Mouse (Mus musculus): ENCODE results near the gene Cs. TPM values are rescaled to one million over a fixed set of nuclear protein-coding genes. Genes with fewer than 3 reads are reported as not detected.

Cs gene
- total and polyA plus RNA-seq, 3 experiments, result 133 to 256 (median 161) TPM

DNA sequence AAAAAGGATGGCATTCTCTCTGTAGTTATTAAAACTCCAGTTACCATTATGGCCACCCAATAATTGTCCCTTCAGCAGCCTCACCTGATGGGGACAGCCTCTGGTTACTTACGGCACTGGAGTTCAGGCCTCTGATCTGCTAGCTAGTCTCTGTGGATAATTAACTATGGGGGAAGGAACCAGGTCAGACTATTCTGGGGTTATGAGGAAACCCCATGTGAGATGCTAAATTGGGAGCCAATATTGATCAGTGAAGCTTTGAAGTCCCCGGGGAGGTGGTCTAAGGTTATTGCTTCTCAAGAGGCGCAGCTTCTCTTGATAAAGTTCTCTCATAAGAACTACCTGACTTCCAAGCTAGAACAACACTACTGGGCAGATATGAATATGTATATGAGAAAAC is 1.3 kb upstream of the Cs start:
- TF ChIP-seq TBP (IDR thresholded peaks at IDR 0.05; ENCODE audit: low read depth, low read length), result no peak
- TF ChIP-seq MYB (IDR thresholded peaks at IDR 0.05; ENCODE audit: low read depth, low read length), result no peak
- 0 out of 2 replicates have a peak, but pooled peaks have one; percentile 14 for TF ChIP-seq KAT2A (conservative IDR thresholded peaks at IDR 0.05; ENCODE audit: low read depth, low read length)
- Histone ChIP-seq H3K4me1 (ENCODE audit: control insufficient read depth in 1 of 2, insufficient read depth in 2 of 2, low read length in 2 of 2) (peaks cover 16 to 45% of the 10 kb centered on the region in 2 experiments), H3K9me3 (replicated peaks; ENCODE audit: insufficient read depth, low read length) (no peaks in the 10 kb centered on the region), H3K27ac (ENCODE audit: control insufficient read depth, low read depth, low read length) (peak overlapping the region; percentile 98), H3K36me3 (ENCODE audit: control insufficient read depth in 1 of 2, insufficient read depth in 2 of 2, low read length in 2 of 2) (peaks cover 4 to 55% of the 10 kb centered on the region in 2 experiments; a peak in 3 of 4 replicates), H3K4me3 (ENCODE audit: control insufficient read depth in 1 of 2, insufficient read depth in 1 of 2, low read depth in 2 of 2, low read length in 2 of 2) (peak overlapping the region in 1 of 2 experiments; percentile 58; a peak in 1 of 4 replicates), H3K79me2 (ENCODE audit: control insufficient read depth, insufficient read depth, low read length, poor library complexity) (peaks cover 34% of the 10 kb centered on the region), H3K9ac (ENCODE audit: control insufficient read depth, low read depth, low read length, poor library complexity, severe bottlenecking) (peak overlapping the region; percentile 54), H3K27me3 (ENCODE audit: control insufficient read depth in 1 of 2, insufficient read depth in 2 of 2, low read length in 2 of 2) (no peaks in the 10 kb centered on the region)
- DNase-seq (ENCODE audit: low read depth, low spot score), result no peak

DNA sequence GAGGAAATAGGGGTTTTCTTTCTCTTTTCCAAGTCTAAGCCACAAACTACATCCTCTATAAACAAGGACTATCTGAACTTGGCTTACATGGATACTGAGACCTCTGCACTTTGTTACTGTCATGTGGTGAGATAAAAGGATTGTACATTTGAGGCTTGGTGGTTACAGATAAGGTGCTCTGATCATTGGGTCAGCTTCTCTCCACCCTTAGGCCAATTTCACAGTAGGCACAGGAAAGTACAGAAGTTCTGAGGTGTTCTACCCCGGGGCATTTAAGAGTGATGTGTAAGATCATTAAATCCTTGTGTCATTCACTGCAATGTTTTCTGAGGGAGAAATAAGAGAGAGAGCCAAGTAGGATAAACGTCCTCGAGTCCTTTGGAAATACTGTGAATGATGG is 937 bp upstream of the Cs start:
- H3K27ac ChIP-seq (ENCODE audit: control insufficient read depth, low read depth, low read length), result peak overlapping the region; percentile 98
- H3K27me3 ChIP-seq (ENCODE audit: control insufficient read depth in 1 of 2, insufficient read depth in 2 of 2, low read length in 2 of 2), result no peaks in the 10 kb centered on the region
- H3K4me1 ChIP-seq (ENCODE audit: control insufficient read depth in 1 of 2, insufficient read depth in 2 of 2, low read length in 2 of 2), result peaks cover 18 to 46% of the 10 kb centered on the region in 2 experiments
- no peaks in the 10 kb centered on the region for H3K9me3 ChIP-seq (replicated peaks; ENCODE audit: insufficient read depth, low read length)
- H3K36me3 ChIP-seq (ENCODE audit: control insufficient read depth in 1 of 2, insufficient read depth in 2 of 2, low read length in 2 of 2), result peaks cover 4 to 57% of the 10 kb centered on the region in 2 experiments; a peak in 3 of 4 replicates
- peak; percentile 64 for DNase-seq (ENCODE audit: low read depth, low spot score)
- H3K9ac ChIP-seq (ENCODE audit: control insufficient read depth, low read depth, low read length, poor library complexity, severe bottlenecking), result peak overlapping the region; percentile 82
- TF ChIP-seq RCOR1 (IDR thresholded peaks at IDR 0.05; ENCODE audit: low read depth, low read length), result peak; percentile 76
- TF ChIP-seq MYB (IDR thresholded peaks at IDR 0.05; ENCODE audit: low read depth, low read length), result no peak
- TF ChIP-seq MYC (IDR thresholded peaks at IDR 0.05; ENCODE audit: low read depth, low read length), result no peak
- peak; percentile 69 for TF ChIP-seq TAL1 (IDR thresholded peaks at IDR 0.05; ENCODE audit: low read length)
- TF ChIP-seq ETS1 (IDR thresholded peaks at IDR 0.05; ENCODE audit: low read depth, low read length), result peak; percentile 72
- TF ChIP-seq MAX (IDR thresholded peaks at IDR 0.05; ENCODE audit: low read length), result no peak; the same call in 1 of the 2 replicates
- TF ChIP-seq KAT2A (conservative IDR thresholded peaks at IDR 0.05; ENCODE audit: low read depth, low read length), result 0 out of 2 replicates have a peak, but pooled peaks have one; percentile 5
- TF ChIP-seq BHLHE40 (IDR thresholded peaks at IDR 0.05; ENCODE audit: borderline replicate concordance, low read depth, low read length), result peak; percentile 22; the same call in 1 of the 2 replicates
- peak; percentile 77 to 83 for TF ChIP-seq EP300 (IDR thresholded peaks at IDR 0.05; ENCODE audit: low read depth in 1 of 2, low read length in 2 of 2)
- TF ChIP-seq RAD21 (IDR thresholded peaks at IDR 0.05; ENCODE audit: low read depth, low read length), result no peak
- TF ChIP-seq GATA1 (IDR thresholded peaks at IDR 0.05; ENCODE audit: low read depth, low read length), result peak; percentile 88
- no peak for TF ChIP-seq NELFE (IDR thresholded peaks at IDR 0.05; ENCODE audit: low read depth, low read length)
- 0 out of 2 replicates have a peak, but pooled peaks have one; percentile 22 for TF ChIP-seq MXI1 (IDR thresholded peaks at IDR 0.05; ENCODE audit: low read depth, low read length)
- peak; percentile 56 for TF ChIP-seq SIN3A (IDR thresholded peaks at IDR 0.05; ENCODE audit: low read length)
- TF ChIP-seq TCF12 (IDR thresholded peaks at IDR 0.05; ENCODE audit: low read depth, low read length), result peak; percentile 77
- peak; percentile 58; the same call in 1 of the 2 replicates for TF ChIP-seq USF1 (IDR thresholded peaks at IDR 0.05; ENCODE audit: low read depth, low read length)
- H3K4me3 ChIP-seq (ENCODE audit: control insufficient read depth in 1 of 2, insufficient read depth in 1 of 2, low read depth in 2 of 2, low read length in 2 of 2), result peak overlapping the region; percentile 58 to 73
- peaks cover 38% of the 10 kb centered on the region for H3K79me2 ChIP-seq (ENCODE audit: control insufficient read depth, insufficient read depth, low read length, poor library complexity)
